Mouse (Mus musculus) kidney, adult 11 months (tissue): Measurements from ENCODE around the gene Tmem101.
"Not testable (repeated sequence)": the region's sequence is repeated elsewhere in the genome, so short reads cannot be mapped to it uniquely, and the experiment has no call there.

Experiments used
- DNase-seq: peaks from one replicate; pipeline ENCODE4 v3.0.0; 2022

Gene Tmem101

DNA sequence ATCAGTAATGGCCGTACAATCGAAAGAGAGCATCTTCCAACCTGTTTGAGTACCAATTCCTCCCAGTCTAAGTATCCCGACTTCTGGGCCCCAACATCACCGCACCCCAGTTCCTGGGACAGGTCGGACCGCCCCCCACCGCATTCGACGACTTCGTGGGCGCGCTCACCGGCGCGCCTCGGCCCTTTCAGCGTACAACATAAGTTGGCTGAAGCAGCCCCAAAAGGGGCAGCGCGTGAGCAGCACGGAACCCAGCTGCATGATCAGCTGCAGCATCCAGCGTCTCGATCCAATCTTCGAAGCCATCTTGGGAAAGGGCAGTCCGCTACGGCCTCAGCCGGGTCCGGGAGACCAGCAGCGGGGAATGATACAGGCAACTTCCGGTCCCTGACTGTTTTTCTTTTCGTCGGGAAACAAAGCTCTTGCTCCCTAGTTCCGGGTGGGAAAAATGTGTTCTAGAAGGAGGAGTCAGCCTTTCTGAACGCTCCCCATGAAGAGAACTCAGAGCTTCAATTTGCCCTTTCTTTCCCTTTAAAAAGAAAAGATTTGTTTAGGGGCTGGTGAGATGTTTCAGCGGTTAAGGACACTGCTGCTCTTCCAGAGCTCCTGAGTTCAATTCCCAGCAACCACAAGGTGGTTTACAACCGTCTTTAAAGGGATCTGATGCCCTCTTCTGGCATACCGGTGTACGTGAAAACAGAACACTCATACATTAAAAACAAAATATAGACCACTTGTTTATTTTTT lies at the start of gene Tmem101:
Tmem101 (minus strand) TSS at position 366 of the 747 bp plus-strand sequence.
- peak; percentile 89 for DNase-seq

DNA sequence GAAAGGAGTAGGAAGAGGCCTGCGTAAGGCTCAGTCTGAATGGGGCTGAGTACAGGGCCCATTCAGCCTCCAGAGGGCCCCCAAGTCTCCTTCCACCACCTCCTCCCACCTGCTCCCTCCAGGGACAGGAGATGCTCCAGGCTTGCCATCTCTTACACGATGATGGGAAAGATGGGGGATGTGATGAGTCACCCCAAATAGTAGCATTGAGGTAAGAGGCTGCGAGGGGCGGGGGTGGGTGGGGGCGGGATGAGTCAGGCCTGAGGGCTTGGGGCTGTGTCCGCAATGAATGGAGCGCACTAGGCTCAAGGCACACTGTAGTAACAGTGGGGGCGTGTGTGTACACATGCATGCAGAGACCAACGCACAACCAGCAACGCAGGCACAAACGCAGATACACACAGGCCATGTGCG lies 45.2 kb upstream of the Tmem101 start:
- DNase-seq: no peak

DNA sequence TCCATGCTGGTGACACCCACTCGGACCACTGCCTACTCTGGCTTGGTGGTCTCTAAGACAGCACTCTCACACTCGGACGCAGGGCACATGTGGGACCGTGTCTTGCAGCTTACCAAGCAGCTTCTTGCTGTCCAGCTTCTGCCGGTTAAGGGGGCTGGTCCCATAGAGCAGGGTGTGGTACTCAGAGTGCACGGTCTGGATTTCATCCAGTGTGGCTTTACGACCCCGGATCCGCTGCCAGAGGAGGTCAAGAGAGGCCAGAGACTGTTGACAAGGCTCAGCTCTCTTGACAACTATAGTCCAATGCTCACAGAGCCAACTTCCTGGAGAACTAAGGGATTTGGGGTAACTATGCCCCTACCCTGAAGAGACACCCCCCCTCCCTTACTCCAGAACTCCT lies 43.7 kb upstream of the Tmem101 start:
- no peak for DNase-seq

DNA sequence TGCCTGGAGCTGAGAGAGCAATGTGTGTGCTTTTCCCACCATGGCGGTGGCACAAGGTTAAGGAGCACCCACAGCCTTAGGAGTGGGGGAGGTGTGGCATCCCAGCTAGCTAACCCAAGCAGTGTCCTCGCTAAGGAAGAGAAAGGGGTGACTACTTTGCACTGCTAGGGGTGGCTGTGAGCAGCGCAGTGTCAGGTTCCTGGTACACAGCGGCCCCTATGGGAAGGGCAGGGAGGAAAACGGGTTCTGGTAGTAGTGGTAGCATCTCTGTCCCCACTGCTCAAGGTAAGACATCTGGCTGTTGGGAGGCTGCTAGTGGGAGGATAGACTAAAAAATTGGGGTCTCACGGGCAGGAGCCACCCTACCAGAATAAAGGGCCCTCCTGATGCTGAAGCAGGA lies 42.0 kb upstream of the Tmem101 start:
- DNase-seq: no peak

DNA sequence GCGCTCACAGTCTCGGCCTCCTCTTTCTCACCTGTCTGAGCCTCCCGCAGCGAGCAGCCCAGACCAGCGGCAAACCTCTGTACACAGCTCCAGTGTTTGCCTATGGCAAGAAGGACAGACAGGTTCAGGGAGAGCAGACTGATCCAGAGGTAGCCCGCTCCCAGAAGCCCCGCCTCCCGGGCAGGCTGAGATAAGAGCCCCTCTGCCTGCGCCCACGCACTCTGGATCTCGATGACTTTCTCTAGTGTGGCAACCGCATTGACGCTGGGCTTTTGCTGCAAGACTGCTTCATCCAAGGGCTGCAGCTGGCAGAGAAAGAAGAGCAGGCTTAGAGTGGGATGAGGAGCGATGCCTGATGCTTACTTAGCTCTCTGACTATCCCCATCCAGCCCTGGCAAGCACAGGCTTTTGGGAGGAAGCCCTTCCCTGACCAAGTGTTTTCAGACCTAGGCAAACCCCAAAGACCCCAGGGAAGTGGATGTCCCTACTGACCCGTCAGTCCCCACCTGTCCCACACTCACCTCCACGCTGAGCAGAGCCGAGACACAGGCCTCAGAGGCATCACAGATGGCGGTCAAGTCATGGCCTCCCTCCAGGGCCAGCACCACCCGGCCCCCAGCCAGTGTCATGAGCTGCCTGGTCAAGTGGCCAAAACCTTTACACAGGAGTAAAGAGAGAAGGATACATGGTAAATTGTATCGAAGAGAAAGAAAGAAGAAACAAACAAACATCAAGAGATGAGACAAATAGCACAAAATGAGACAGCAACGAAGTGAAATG lies 40.0 kb upstream of the Tmem101 start:
- DNase-seq: no peak

DNA sequence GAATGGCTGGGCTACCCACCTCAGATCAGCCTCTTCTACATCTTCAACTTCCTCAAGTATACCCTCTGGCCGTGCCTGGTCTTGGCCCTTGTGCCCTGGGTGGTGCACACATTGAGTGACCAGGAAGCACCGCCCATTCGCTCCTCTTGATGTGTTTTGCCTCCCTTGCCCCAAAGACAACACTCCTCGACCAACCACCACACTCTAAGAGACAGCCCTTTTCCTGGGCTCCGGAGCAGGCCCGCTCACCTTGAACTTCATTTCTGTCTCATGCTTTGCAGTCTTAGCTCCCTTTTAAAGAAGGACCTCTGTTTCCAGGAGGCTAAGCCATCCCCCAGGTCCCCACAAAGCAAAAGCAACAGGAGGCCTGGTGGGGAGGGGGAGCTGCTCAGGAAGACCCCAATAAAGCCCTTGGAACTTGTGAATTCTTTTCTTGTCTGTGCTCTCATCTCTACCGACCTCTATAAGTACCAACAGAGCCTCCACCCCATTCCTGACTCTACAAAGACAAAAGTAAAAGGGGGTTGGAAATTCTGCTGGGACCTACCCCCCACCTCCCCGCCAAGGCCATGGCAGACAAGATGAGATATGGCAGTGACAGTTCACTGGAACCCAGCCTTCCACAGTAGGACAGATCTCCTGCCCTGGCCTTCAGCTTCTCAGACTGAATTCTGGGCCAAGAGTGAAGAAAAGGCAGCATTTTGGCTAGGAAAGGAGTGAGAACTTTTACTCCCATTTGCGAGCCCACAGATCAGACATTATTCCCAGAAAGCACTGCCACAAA lies 37.6 kb upstream of the Tmem101 start:
- DNase-seq: no peak

DNA sequence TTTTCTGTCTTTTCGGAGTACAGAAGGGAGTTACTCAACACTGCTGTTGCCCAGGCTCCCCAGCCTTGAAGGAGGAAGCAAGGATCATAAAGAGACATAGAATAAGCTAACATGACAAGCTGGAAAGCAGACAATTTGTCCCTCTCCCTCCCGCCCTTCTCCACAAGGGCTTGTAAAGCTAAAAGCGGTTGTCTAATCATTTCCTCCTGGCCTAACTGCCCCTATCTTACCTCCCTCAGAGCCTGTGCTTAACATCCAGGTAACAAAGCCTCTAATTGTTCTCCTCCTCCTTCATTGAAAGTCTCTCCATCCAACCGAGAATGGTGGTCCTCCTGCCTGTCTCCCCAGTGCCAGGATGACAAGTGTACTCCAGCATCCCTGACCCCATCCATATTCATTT lies 34.6 kb upstream of the Tmem101 start:
- DNase-seq: no peak

DNA sequence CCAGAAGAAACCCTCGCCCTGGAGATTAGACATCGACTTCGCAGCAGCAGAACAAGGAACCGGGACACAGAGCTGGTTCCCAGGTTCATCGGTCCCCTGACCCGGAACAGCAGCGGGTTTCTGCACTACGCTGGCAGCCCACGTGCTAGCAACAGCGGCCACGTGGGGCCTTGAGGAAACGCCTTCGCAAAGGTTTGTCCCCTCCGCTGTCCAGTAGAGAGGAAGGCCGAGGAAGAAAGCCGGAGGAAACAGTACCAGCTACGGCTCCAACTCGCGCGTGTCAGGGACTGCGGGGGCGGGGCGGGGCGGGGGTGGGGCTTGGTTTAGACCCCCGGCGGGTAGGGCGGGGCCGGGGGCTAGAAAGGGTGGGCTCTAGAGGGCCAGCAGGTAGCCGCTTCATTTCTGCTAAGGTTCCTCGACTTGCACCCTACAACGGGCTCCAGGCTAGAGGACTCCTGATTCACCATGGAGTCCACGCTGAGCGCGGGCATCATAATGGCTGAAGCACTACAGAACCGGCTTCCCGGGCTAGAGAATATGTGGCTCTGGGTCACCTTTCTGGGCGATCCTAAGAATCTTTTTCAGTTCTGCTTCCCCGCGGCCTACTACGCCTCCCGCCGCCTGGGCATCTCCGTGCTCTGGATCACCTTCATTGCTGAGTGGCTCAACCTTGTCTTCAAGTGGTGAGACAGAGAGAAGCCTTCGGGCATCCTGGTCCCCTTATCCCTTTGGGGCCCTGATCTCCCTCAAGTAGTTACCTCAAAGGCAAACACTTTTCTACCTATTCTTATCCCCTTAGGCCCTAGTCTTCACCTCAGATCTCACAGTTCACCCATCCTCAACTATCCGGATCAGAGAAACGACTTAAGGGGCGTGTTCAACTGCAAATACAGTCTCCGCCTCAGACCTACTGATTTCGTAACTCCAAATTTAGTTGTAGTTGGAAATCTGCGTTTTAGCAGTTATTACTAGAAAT lies 33.5 kb upstream of the Tmem101 start, which contains the start of gene G6pc3:
G6pc3 (plus strand) TSS at position 160 of the 976 bp plus-strand sequence.
- peak; percentile 95 for DNase-seq

DNA sequence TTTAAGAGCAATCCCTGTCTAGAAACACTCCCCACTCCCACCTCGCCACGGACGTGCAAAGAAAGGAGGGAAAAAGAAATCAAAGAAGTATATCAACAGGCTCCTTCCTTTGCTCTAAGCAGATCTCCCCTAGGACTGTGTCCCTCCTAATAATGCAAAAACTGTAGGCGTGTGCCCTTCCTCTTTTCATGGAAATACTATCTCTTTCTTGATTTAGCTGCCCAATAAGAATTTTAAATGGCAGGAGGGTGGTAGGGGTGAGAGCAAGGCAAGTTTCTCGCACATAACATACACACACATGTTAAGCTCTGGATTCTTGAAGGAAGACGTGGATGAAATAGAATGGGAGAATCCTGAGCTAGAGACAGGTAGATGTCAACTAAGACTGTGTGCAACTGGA lies 32.8 kb upstream of the Tmem101 start:
- DNase-seq: no peak

DNA sequence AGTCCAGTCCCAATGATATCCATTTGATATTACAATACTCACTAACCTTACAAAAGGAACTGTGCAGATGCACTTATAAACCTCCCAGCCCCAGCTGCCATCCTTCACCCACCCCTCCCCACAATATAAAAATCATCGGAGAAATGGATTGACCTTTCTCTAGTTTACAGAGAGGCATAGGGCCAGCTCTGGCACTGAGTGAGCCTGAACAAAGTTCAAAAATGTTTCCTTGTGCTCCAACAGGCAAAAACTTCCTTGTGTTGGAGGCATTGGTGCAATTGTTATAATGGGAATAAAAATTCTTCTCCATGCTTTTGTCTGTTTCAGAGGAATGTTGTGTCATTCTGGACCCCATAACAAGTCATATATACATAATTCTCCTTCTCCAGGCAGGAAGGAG lies 30.0 kb upstream of the Tmem101 start:
- no peak for DNase-seq

DNA sequence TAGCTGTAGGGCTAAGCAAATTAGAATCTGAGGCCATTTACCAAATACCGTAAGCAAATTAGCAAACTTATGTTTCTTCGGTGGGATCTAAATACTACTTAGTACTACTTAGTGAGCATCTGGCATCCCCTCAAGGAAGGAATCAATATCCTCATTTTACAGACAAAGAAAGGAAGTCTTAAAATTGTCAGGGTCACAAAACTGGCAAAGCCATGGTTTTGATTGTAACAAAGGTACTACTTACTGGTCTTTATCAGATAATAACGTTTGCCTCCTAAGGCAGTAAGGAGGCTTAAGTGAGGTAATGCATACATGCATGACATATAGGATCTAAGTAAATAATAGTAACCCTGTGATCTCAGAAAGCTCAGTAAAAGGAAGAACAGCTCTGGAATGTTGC lies 29.5 kb upstream of the Tmem101 start:
- no peak for DNase-seq

DNA sequence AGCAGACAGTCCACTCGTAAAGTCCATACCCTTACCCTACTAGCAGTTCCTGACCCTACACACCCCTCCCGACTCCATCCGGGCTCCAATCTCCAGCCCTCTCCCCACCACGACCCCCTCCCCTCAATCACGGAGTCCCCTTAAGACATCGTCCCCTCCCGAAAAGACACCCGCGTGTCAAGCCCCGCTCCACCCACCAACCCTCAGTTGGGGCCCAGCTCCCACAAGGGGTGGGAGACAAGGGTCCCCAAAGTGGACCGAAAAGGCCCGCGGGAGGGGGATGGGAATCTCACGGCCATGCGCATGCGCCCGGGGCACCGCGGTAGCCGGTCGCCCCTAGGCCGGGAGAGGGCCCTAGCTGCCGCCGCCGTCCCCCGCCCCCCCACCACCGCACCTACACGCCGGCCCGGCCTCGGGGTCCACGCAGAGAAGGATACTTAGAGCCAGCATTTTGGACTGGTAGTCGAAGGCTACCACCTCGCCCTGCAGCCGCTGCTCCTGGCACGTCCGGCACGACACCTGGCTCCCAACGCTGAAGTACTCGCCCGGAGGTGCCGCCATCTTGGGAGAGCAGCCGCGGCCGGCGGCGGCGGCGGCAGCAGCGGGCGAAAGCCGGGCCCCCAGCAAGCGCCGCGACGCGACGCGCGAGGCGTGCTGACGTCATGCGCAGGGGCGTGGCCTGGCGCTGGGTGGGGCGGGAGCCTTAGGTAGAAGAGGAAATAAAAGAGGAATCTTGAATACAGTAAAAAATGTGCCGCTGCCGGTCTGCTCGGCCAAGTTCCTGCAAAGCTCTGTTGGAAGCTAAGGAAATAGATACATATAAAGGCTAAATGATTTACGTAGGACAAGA lies 28.7 kb upstream of the Tmem101 start, which contains the start of gene Lsm12:
Lsm12 (minus strand) TSS at position 651 of the 850 bp plus-strand sequence.
- DNase-seq: peak; percentile 91

DNA sequence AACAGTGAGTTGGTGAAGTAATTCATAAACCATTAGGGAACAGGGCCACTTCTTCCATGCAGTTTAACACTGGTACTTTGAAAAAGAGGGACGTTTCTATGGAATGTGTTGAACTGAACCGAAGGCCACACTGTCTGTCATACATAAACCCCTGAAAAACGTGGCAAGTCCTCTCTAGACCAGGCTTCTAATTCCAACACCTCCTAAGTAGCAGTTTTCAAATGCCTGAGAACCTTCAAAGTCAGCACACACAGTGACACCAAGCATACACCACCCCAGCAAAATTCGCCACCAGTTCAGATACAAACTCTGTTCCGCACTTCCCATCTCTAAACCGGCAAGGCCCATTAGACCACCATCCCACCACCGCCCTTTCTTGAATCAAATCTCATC lies 28.0 kb upstream of the Tmem101 start:
- DNase-seq: no peak

DNA sequence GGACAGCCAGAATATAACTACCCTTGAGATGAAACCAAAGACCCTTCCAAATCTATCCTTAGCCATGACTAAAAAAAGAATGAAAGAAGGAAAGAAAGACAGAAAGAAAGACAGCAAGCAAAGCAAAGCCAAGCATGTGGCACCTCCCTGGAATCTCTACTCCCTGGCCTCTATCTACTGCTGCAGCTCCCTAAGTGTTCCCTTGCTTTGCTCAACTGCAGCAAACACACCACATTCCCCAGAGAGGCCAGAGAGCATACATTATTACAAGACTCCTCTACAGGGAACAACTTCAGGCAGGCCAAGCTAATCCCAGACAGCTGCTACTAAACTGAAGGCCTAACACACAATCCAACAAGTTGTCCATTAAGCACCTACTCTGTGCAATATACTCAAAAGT lies 23.6 kb upstream of the Tmem101 start:
- no peak for DNase-seq

DNA sequence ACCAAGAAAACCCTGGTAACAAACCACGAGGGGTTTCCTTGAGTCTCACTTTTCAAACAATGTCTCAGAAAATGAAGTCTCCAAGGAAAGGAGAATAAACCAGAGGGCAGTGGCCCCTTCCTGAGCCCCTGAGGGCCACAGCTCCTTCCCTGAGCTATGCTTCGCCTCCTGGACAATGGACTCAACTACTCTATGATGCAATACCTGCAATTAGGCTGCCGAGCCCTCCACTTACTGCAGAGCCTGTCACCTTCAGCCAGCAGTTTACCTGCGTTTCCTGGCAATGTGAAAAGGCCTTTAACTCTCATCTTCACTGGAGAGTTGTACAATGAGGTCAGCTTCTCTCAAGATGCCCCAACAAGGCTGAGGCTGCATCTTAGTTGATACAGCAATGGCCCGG lies 12.5 kb upstream of the Tmem101 start:
- DNase-seq: no peak

DNA sequence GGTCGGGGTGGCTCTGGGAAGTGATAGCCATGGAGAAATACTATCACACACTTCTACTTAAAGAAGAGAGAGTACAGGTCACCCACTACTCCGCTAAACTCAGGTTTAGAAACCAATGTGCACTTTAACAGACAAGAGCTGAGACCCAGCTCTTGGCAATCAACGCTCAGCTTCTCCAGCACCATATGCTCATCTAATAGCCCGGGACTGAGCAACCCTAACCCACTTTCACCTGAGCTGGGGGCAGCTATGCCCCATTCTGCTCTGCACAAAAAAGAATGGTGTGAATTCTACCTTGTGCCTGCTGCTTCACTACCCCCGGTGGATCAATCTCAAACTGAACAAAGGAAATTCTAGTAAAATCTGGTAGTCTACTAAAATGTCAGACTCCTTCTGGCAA lies 11.3 kb upstream of the Tmem101 start:
- DNase-seq: no peak

DNA sequence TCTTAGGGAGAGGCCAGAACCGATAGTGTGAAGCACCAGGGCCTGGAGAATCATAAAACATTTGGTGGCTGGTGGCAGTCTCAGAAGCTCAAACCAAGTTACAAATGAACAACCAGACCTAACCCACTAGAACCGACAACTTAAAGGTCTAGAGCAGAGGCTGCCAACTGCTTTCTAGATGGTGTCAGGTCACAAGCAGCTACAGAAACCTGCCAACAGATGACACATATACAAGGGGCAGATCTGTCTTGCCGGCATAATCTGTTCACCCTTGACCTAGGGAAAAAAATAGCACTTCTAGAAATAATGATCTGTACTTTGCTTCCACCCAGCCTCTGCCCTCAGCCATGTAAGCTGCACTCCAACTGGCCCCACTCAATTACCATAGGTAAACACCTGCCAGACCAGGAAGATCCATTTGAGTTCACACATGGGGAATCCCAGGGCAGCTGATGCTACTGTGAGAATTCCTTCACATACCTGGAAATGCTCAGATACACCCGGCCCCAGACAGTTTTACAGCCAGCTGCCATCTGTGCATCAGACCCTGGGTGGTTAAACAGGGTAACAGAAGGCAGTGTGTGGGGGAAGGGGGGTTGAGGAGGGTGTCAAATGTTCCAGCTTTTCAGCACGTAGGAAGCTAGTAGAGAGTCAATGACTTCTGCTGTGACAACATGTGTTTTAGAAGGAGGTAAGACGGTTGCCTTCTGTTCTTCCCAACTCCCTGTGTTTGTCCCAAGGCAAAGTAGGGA lies 9.9 kb upstream of the Tmem101 start:
- no peak for DNase-seq

DNA sequence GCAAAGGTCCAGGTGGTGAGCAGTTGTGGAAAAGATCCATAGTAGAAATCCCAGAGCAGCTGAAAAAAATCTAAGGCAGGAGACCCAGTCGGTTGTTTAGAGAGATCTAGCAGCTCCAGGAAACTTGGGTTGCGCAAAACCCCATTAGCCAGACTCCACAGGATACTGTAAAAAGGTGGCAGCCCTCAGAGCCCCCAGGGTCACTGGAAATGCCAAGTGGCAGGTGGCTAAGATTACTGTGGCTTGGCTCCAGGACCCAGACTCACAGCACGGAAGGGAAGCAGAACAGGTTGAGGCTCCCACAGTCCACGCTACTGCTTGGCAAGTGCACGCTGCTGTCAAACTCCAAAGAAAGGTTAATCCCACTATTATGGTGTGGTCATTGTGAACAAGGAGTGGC lies 3.6 kb upstream of the Tmem101 start:
- DNase-seq: no peak

DNA sequence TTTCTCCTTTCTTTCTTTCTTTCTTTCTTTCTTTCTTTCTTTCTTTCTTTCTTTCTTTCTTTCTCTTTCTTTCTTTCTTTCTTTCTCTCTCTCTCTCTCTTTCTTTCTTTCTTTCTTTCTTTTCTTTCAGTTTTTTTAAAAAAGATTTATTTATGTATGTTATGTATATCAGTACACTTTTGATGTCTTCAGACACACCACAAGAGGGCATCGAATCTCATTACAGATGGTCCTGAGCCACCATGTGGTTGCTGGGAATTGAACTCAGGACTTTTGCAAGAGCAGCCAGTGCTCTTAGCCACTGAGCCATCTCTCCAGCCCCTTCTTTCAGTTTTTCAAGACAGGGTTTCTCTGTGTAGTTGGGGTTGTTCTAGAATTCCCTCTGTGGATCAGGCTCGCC lies 1.8 kb upstream of the Tmem101 start:
- DNase-seq: not testable (repeated sequence)

DNA sequence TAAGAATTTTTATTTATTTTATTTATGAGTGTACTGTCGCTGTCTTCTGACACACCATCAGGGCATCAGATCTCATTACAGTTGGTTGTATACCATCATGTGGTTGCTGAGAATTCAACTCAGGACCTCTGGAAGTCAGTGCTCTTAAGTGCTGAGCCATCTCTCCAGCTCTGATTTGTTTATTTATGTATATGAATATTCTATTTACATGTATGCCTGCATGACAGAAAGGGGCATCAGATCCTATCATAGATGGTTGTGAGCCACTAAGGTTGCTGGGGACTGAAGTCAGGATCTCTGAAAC lies 534 bp upstream of the Tmem101 start:
- no peak for DNase-seq
